Mouse (Mus musculus) embryonic facial prominence, embryonic 12.5 days (tissue): ENCODE data around the gene Trir. TPM values are rescaled to one million over a fixed set of nuclear protein-coding genes. Genes with fewer than 3 reads are reported as not detected.

ENCODE experiments used
- ATAC-seq: fragments of 200-750 bp; cut with Nextera tagmentation; 2 replicates; pipeline ENCODE4 v1.8.0; 2017; ENCODE audit not compliant: insufficient number of reproducible peaks, insufficient read depth, low FRiP score, low TSS enrichment
- H3K27ac ChIP-seq: fragments of 300-500 bp; sonication (generic); 2 replicates; pipeline ENCODE4 v1.5.1; 2016; ENCODE audit warnings: mild to moderate bottlenecking
- H3K27me3 ChIP-seq: fragments of 300-500 bp; sonication (generic); 2 replicates; pipeline ENCODE4 v1.6.1; 2016; ENCODE audit warnings: mild to moderate bottlenecking, moderate library complexity
- H3K36me3 ChIP-seq: fragments of 300-500 bp; sonication (generic); 2 replicates; pipeline ENCODE4 v1.6.1; 2016; ENCODE audit warnings: mild to moderate bottlenecking
- H3K4me1 ChIP-seq: fragments of 300-500 bp; sonication (generic); 2 replicates; pipeline ENCODE4 v1.6.1; 2016
- H3K4me2 ChIP-seq: fragments of 300-500 bp; sonication (generic); replicated peaks from 2 replicates; pipeline ENCODE4 v1.6.1; 2016; ENCODE audit warnings: mild to moderate bottlenecking, moderate library complexity
- H3K4me3 ChIP-seq: fragments of 300-500 bp; sonication (generic); 2 replicates; pipeline ENCODE4 v1.5.1; 2016; ENCODE audit warnings: mild to moderate bottlenecking
- H3K9ac ChIP-seq: fragments of 300-500 bp; sonication (generic); 2 replicates; pipeline ENCODE4 v1.6.1; 2016; ENCODE audit warnings: mild to moderate bottlenecking, moderate library complexity
- H3K9me3 ChIP-seq: fragments of 300-500 bp; sonication (generic); 2 replicates; pipeline ENCODE4 v1.6.1; 2016; ENCODE audit warnings: mild to moderate bottlenecking, moderate library complexity
- WGBS: fragments of 180-500 bp; shearing (Covaris S2); methylation state at CpG from one replicate; pipeline ENCODE4 v1.1.7; 2016; 5-methylcytosine and 5-hydroxymethylcytosine counted together
- polyA plus RNA-seq: library from polyadenylated mRNA; unstranded; fragments of >200 nt; fragmentation: Nextera tagmentation; extraction: Ambion mirVana; gene quantifications from 2 replicates; pipeline ENCODE4 v1.2.1, GENCODE M21; 2016

Trir gene
- polyA plus RNA-seq, 1 experiment from 2014 or later: 160 TPM

DNA sequence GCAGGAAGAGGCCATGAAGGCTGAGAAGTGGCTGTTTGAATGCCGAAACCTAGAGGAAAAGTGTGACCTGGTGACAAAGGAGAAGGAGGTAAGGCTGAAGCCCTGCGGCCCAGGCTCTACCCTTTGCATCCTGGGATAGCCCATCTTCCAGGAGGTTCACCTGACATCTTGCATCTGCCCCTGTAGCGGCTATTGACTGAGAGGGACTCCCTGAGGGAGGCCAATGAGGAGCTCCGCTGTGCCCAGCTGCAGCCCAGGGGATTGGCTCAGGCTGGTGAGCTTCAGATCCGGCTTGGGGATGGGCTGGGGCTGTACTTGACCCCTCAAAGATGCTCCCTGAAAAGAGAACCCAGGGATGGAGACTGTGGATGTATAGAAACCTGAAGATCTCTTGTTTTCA, 29.6 kb upstream of the Trir start:
- Histone ChIP-seq H3K27me3 (peaks cover 22% of the 10 kb centered on the region), H3K4me3 (no peak overlapping the region), H3K9ac (no peak overlapping the region), H3K4me2 (no peak overlapping the region), H3K9me3 (no peaks in the 10 kb centered on the region), H3K27ac (no peak overlapping the region), H3K36me3 (no peaks in the 10 kb centered on the region), H3K4me1 (peaks cover 6% of the 10 kb centered on the region; the same call in 1 of the 2 replicates)
- 75% methylated on average over 5 of the region's 5 CpGs for WGBS
- no peak for ATAC-seq

DNA sequence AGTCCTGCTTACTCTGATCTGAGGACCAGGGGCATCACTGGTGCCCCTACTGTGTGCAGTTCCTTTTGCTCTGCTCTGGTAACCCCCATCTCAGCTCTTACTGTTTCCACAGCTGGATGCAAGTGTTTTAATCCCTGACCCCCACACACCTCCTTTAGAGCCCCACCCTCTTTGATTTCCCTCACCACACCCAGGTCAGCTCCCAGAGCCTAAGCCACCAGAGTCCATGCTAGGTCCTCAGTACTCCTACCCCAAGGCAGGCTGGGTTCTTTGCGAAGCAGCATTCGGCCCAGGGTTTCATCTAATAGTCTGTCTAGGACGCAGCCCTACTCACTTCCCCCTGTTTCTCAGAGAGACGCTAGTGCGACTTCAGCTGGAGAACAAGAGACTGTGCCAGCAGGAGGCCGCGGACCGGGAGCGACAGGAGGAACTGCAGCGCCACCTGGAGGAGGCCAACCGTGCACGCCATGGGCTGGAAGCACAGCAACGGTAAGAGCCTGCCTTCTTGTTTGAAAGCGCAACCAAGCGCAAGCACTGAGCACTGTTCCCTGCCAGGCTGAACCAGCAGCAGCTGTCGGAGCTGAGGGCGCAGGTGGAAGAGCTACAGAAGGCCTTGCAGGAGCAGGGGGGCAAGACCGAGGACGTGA, 28.9 kb upstream of the Trir start:
- Histone ChIP-seq H3K4me1 (peaks cover 6% of the 10 kb centered on the region; the same call in 1 of the 2 replicates), H3K9me3 (no peaks in the 10 kb centered on the region), H3K4me2 (peak overlapping the region; percentile 8; the same call in 1 of the 2 replicates), H3K36me3 (no peaks in the 10 kb centered on the region), H3K27ac (no peak overlapping the region), H3K4me3 (0 out of 2 replicates have a peak overlapping the region, but pooled peaks have one; percentile 1), H3K9ac (peak overlapping the region; percentile 47), H3K27me3 (peaks cover 22% of the 10 kb centered on the region)
- ATAC-seq: peak; percentile 74
- 5% methylated on average over 19 of the region's 19 CpGs for WGBS

DNA sequence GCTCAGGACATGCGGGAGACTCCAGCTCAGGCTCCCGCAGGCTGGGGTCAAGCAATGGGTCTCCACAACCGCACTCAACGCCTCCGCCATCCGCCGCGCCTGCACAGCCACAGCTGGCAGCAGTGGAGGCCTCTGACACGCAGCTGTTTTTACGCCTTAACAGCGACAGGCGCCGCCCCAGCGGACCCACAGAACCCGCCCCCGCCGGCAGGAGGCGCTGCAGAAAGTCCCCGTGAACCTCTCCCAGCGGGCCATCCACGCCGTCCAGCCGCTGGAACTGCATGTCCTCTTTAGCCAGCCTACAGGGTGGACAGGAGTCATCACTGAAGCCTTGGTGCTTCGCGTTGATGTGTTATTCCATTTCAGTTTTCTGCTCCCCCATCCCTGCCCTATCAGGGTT, 18.9 kb upstream of the Trir start:
- Histone ChIP-seq H3K27me3 (peaks cover 50% of the 10 kb centered on the region), H3K4me1 (no peaks in the 10 kb centered on the region)
- 11% methylated on average over 25 of the region's 25 CpGs for WGBS

DNA sequence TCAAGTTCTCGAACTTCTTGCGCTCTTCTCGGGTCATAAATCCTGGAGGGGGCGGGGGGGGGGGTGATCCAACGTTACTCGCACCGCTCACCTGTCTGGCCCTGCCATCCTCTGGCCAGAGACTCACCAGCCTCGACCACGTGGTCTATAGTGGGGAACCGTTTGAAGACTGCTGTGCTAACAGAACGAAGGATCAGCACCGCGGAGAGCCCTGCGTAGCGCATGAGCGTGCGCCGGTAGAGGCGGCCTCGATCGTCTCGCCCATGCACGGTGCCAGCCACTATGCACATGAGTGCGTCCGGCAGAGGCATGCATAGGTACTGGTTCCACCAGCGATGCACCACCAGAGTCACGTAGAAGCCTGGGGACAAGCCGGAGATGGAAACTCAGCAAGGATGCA, 15.4 kb upstream of the Trir start:
- ATAC-seq: no peak
- H3K27me3 ChIP-seq: peaks cover 72% of the 10 kb centered on the region
- WGBS: 16% methylated on average over 28 of the region's 28 CpGs
- no peaks in the 10 kb centered on the region for H3K36me3 ChIP-seq
- peaks cover 4% of the 10 kb centered on the region; the same call in 1 of the 2 replicates for H3K4me1 ChIP-seq
- no peaks in the 10 kb centered on the region for H3K9me3 ChIP-seq
- no peak overlapping the region for H3K27ac ChIP-seq
- no peak overlapping the region for H3K4me2 ChIP-seq
- H3K4me3 ChIP-seq: no peak overlapping the region
- H3K9ac ChIP-seq: no peak overlapping the region

More for the DNA sequence above, 18.9 kb upstream of the Trir start:
- Histone ChIP-seq H3K9me3 (no peaks in the 10 kb centered on the region), H3K36me3 (no peaks in the 10 kb centered on the region), H3K9ac (no peak overlapping the region), H3K4me2 (no peak overlapping the region), H3K4me3 (no peak overlapping the region), H3K27ac (no peak overlapping the region)
- ATAC-seq: no peak

DNA sequence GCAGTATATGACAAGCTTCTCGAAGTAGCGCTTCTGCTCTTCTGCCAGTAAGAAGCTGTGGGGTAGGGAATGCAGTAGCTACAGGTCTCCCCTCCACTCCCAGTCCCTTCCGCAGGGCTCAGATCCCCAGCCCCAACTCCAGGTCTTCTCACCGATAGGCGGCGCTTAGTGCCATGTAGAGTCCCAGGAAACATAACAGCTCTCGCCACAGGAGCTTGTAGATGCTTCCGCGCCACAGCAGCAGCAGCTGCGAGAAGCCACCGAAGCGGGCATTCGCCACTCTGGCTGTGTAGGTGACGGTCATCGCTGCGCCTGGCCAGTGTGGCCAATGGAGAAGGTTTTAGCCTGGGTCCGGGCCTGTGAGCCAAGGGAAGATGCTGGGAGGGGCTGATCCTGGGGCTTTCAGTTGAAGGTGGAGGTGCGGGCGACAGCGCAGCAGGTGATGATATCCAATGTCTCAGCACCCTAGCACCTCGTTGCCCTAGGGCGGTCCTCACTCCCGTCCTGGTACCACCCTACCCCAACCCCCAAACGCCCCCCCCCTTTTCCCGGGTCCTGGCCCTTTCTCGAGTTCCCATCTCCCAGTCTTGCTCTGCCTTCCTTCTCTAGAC, 13.3 kb upstream of the Trir start:
- peak overlapping the region; percentile 22 for H3K4me3 ChIP-seq
- peaks cover 10% of the 10 kb centered on the region for H3K36me3 ChIP-seq
- peak; percentile 30; the same call in 1 of the 2 replicates for ATAC-seq
- no peaks in the 10 kb centered on the region for H3K9me3 ChIP-seq
- H3K4me1 ChIP-seq: peaks cover 4% of the 10 kb centered on the region; the same call in 1 of the 2 replicates
- 4% methylated on average over 26 of the region's 26 CpGs for WGBS
- peak overlapping the region; percentile 47 for H3K4me2 ChIP-seq
- H3K27me3 ChIP-seq: peaks cover 58% of the 10 kb centered on the region
- H3K27ac ChIP-seq: no peak overlapping the region
- no peak overlapping the region for H3K9ac ChIP-seq

DNA sequence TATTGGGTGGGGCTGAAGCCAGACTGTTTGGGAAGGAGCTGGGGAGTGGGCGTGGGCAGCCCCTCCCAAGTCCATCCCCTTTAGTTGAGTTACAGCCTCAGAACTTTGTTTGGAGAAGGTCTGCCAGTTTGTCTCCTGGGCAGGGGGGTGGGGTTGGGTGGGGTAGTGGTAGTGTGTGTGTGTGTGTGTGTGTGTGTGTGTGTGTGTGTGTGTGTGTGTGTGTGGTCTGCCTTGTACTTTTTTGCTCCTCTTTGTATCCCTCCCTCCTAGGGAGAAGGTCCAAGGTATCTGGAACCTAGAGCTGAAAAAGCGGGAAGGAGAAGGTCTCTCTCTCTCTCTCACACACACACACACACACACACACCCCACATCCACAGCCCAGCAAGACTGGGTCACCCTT, 12.2 kb upstream of the Trir start, which contains the start of gene Best2:
TSS of gene Best2 (minus strand) at position 101 of the 400 bp plus-strand sequence.
- no peak for ATAC-seq

DNA sequence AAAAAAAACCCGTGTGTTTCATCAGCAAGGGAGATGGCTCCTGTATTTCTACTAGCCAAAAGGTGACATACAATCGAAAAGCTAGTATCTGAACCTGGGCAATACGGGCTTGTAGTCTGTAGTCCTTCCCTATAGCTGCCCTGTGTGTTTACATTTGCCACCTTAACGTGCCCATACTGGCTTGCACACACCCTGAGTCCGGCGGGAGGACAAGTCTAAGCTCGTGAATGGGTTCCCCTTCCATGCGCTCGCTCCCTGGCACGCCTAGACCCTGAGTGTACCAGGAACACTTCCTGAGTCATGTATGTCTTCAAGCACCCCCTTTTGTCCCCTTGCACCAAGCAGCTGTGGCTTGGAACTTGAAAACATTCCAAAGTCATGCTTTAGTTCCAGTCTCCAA, 9.9 kb upstream of the Trir start:
- no peaks in the 10 kb centered on the region for H3K9me3 ChIP-seq
- no peak overlapping the region for H3K9ac ChIP-seq
- ATAC-seq: no peak
- H3K4me3 ChIP-seq: no peak overlapping the region
- peaks cover 40% of the 10 kb centered on the region for H3K36me3 ChIP-seq
- peaks cover 4% of the 10 kb centered on the region; the same call in 1 of the 2 replicates for H3K4me1 ChIP-seq
- H3K27me3 ChIP-seq: peaks cover 31% of the 10 kb centered on the region
- H3K27ac ChIP-seq: no peak overlapping the region
- 67% methylated on average over 10 of the region's 10 CpGs for WGBS
- H3K4me2 ChIP-seq: no peak overlapping the region

More for the DNA sequence above, 12.2 kb upstream of the Trir start, which contains the start of gene Best2:
- no peak within 1 kb of the TSS for H3K9ac ChIP-seq
- peaks cover 47% of the 10 kb centered on the region for H3K27me3 ChIP-seq
- WGBS: 25% methylated on average over 2 of the region's 2 CpGs
- peak within 1 kb of the TSS; percentile 47 for H3K4me2 ChIP-seq
- peak within 1 kb of the TSS; percentile 22 for H3K4me3 ChIP-seq
- peaks cover 4% of the 10 kb centered on the region; the same call in 1 of the 2 replicates for H3K4me1 ChIP-seq
- no peaks in the 10 kb centered on the region for H3K9me3 ChIP-seq
- peaks cover 21% of the 10 kb centered on the region for H3K36me3 ChIP-seq
- no peak within 1 kb of the TSS for H3K27ac ChIP-seq

DNA sequence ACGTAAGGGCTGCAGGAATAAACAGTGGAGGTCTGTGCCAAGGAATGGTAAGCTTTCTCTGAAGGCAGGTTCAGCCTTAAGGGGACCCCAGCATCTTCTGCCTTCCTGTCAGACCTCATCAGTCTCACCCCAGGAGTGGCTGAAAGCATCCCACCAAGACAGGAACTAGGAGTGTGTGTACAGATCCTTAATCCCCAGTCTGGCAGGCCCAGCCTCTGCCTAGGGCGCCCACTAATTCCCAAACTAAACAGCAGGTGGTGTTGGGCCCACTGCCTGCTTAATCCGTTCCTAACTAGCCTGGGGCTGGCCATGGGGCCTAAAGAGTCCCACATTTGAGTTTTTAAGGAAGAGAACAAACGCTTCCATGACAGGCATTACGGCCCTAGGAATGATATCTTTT, 9.4 kb upstream of the Trir start:
- H3K36me3 ChIP-seq: peaks cover 45% of the 10 kb centered on the region
- 35% methylated on average over 5 of the region's 5 CpGs for WGBS

DNA sequence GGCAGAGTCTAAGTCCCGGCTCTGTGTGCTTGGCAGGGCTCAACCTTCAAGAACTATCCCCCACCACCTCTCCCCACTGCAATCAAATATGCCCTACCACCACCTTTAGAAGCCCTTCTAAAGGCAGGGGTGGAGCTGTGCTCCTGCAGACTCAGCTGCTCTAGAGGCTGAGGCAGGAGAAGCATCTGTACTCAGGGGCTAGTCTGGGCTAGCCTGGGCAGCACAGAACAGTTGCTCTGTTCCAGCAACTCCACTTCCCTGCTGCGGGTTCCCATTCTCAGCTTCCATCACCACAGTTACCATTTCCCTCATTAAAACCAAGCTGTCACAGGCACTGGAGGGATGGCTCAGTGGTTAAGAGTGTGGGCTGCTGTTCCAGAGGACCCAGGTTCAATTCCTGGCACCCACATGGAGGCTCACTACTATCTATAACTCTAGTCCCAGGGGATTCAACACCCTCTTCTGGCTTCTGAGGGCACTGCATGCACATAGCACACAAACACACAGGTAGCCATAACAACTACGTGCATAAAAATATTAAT, 5.0 kb upstream of the Trir start:
- no peaks in the 10 kb centered on the region for H3K27me3 ChIP-seq
- H3K9me3 ChIP-seq: no peaks in the 10 kb centered on the region
- no peak for ATAC-seq
- peaks cover 18% of the 10 kb centered on the region for H3K4me1 ChIP-seq
- no peak overlapping the region for H3K4me2 ChIP-seq
- H3K36me3 ChIP-seq: peaks cover 64% of the 10 kb centered on the region
- H3K9ac ChIP-seq: no peak overlapping the region
- no peak overlapping the region for H3K27ac ChIP-seq
- no peak overlapping the region for H3K4me3 ChIP-seq
- 96% methylated on average over 3 of the region's 3 CpGs for WGBS

More for the DNA sequence above, 9.4 kb upstream of the Trir start:
- H3K4me3 ChIP-seq: no peak overlapping the region
- H3K9ac ChIP-seq: no peak overlapping the region
- no peaks in the 10 kb centered on the region for H3K9me3 ChIP-seq
- no peak for ATAC-seq
- H3K4me2 ChIP-seq: no peak overlapping the region
- peaks cover 4% of the 10 kb centered on the region; the same call in 1 of the 2 replicates for H3K4me1 ChIP-seq
- no peak overlapping the region for H3K27ac ChIP-seq
- H3K27me3 ChIP-seq: peaks cover 26% of the 10 kb centered on the region

DNA sequence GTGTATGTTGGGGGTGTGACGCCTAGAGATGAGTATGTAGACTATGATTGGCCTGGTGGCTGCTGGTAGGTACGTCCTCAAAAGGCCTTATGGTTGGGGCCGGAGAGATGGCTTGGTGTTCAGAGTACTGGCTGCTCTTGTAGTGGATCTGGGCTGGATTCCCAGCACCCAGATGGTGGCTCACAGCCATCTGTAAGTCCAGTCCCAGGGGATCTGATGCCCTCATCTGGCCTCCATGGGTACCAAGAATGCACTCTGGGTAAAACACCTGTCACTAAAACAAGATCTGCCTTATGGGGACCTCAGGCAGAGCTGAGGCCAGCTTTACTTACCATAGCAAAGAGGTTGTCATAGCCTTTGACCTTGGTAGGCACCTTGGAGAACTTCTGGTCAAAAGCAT, 2.8 kb upstream of the Trir start:
- Histone ChIP-seq H3K36me3 (peaks cover 51% of the 10 kb centered on the region), H3K27ac (no peak overlapping the region), H3K27me3 (no peaks in the 10 kb centered on the region), H3K9ac (no peak overlapping the region), H3K4me2 (peak overlapping the region; percentile 97; the same call in 1 of the 2 replicates), H3K4me1 (peaks cover 30% of the 10 kb centered on the region), H3K4me3 (peak overlapping the region; percentile 96; the same call in 1 of the 2 replicates), H3K9me3 (no peaks in the 10 kb centered on the region)
- ATAC-seq: no peak
- WGBS: 93% methylated on average over 3 of the region's 3 CpGs

DNA sequence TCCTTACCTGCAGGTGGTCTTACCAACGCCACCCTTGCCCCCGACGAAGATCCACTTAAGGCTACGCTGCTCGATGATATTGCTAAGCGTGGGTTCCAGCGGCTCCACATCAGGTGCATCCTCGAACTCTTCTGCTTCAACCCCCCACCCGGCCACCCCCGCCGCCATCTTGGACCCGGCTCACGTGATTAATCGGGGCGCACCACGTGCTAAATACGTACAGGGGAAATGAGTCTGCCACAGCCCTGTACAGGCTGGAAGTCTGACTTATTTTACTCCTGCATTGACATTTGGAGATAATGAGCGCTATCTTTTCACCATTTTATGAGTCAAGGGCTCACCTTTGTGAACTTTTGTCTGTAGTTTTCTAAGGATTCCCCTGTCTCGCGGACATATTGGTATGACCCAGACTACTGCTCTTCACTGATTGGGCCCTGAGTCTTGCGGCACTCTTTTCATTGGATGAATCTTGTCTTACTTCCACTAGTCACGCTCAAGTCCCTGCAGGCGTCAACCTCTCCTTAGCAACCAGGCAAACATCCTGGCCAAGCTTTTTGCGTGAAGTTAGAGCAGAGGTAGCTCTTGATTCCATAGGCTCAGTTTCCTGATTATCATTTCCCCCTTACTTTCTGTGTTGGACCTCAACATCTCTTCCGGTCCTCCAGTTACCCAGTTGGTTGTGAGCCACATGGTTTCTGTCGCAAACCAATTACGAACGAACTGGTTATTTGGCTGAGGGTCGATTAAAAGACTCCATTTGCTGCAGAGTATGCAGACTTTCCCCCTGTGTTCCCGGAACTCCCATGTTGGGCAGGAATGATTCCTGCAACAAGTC, 1.3 kb upstream of the Trir start, which contains the start of gene Asna1:
TSS of gene Asna1 (minus strand) at position 184 of the 835 bp plus-strand sequence.
- Histone ChIP-seq H3K9me3 (no peaks in the 10 kb centered on the region), H3K9ac (peak within 1 kb of the TSS; percentile 80), H3K4me3 (peak within 1 kb of the TSS; percentile 96), H3K27ac (peak within 1 kb of the TSS; percentile 91), H3K36me3 (peaks cover 51% of the 10 kb centered on the region), H3K4me2 (peak within 1 kb of the TSS; percentile 97), H3K4me1 (peaks cover 34% of the 10 kb centered on the region), H3K27me3 (no peaks in the 10 kb centered on the region)
- 7% methylated on average over 30 of the region's 30 CpGs for WGBS
- peak; percentile 87 for ATAC-seq
